Mouse (Mus musculus): ENCODE results near the gene Asic2.

- TF ChIP-seq POLR2A (IDR thresholded peaks at IDR 0.05; ENCODE audit: low read depth, low read length) (no peak), CTCF (IDR thresholded peaks at IDR 0.05; ENCODE audit: borderline replicate concordance, insufficient read depth, low read length) (no peak)
Observed at GRCm38 (mm10) chr11:81954398-81954797, 13.9 kb downstream of the Asic2 start.

Measured in embryonic fibroblast, embryonic 13.5 days (primary cell).